Mouse (Mus musculus) hindbrain, embryonic 15.5 days (tissue): ENCODE data around the gene Zfp800. TPM values are rescaled to one million over a fixed set of nuclear protein-coding genes. Genes with fewer than 3 reads are reported as not detected.

Source experiments
- ATAC-seq: fragments of 200-750 bp; cut with Nextera tagmentation; 2 replicates; pipeline ENCODE4 v1.8.0; 2017; ENCODE audit warnings: low read depth, moderate number of reproducible peaks, moderate TSS enrichment; ENCODE audit not compliant: low FRiP score
- H3K27ac ChIP-seq: fragments of 300-500 bp; sonication (generic); replicated peaks from 2 replicates; pipeline ENCODE4 v1.5.1; 2015; ENCODE audit warnings: mild to moderate bottlenecking, inconsistent platforms
- H3K27me3 ChIP-seq: fragments of 300-500 bp; sonication (generic); 2 replicates; pipeline ENCODE4 v1.6.1; 2015; ENCODE audit warnings: control low read depth, inconsistent platforms
- H3K36me3 ChIP-seq: fragments of 300-500 bp; sonication (generic); 2 replicates; pipeline ENCODE4 v1.6.1; 2015; ENCODE audit warnings: control low read depth, inconsistent platforms
- H3K4me1 ChIP-seq: fragments of 300-500 bp; sonication (generic); replicated peaks from 2 replicates; pipeline ENCODE4 v1.6.1; 2015; ENCODE audit warnings: control low read depth, inconsistent platforms
- H3K4me2 ChIP-seq: fragments of 300-500 bp; sonication (generic); 2 replicates; pipeline ENCODE4 v1.6.1; 2015; ENCODE audit warnings: moderate library complexity, mild to moderate bottlenecking, inconsistent platforms
- H3K4me3 ChIP-seq: fragments of 300-500 bp; sonication (generic); 2 replicates; pipeline ENCODE4 v1.5.1; 2015; ENCODE audit warnings: mild to moderate bottlenecking, inconsistent platforms
- H3K9ac ChIP-seq: fragments of 300-500 bp; sonication (generic); 2 replicates; pipeline ENCODE4 v1.6.1; 2015; ENCODE audit warnings: inconsistent platforms
- H3K9me3 ChIP-seq: fragments of 300-500 bp; sonication (generic); 2 replicates; pipeline ENCODE4 v1.6.1; 2016; ENCODE audit warnings: control low read depth, inconsistent platforms
- WGBS: fragments of 180-500 bp; shearing (Covaris S2); methylation state at CpG from one replicate; pipeline ENCODE4 v1.1.7; 2015; 5-methylcytosine and 5-hydroxymethylcytosine counted together
- polyA plus RNA-seq: library from polyadenylated mRNA; unstranded; fragments of >200 nt; fragmentation: Nextera tagmentation; extraction: Ambion mirVana; gene quantifications from 2 replicates; pipeline ENCODE4 v1.2.1, GENCODE M21; 2015

The Zfp800 gene
- polyA plus RNA-seq, 1 experiment from 2014 or later: 22.4 TPM

DNA sequence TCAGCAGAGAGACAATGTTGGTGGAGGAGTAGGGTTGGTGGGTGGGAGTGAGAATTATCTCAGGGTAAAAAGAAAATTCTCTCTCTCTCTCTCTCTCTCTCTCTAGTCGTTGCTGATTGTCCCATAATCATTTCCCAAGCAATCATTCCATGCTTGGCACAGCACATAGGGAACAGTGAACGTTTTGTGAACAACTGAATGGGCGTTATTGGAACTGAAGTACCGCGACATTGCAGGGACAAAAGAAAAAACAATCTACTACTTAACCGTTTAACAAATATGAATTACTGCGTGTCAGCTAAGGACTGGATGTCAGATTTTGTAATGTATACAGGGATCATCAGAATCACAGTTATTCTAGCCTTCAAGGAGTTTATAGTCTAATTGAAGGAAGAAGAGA, 102.2 kb downstream of the Zfp800 start:
- 41% methylated on average over 7 of the region's 7 CpGs for WGBS
- Histone ChIP-seq H3K36me3 (no peaks in the 10 kb centered on the region), H3K4me1 (no peaks in the 10 kb centered on the region), H3K27me3 (no peaks in the 10 kb centered on the region), H3K4me3 (no peak overlapping the region), H3K9me3 (no peaks in the 10 kb centered on the region), H3K9ac (no peak overlapping the region), H3K27ac (no peak overlapping the region), H3K4me2 (no peak overlapping the region)
- no peak for ATAC-seq

- Histone ChIP-seq H3K9ac (no peak overlapping the region), H3K4me2 (no peak overlapping the region), H3K4me1 (no peaks in the 10 kb centered on the region), H3K27me3 (no peaks in the 10 kb centered on the region), H3K9me3 (no peaks in the 10 kb centered on the region), H3K36me3 (no peaks in the 10 kb centered on the region), H3K27ac (no peak overlapping the region), H3K4me3 (no peak overlapping the region)
- 91% methylated on average over 6 of the region's 6 CpGs for WGBS
- ATAC-seq: no peak
These were observed 105.0 kb downstream of the Zfp800 start for GRCm38 (mm10) chr6:28292810-28293209.

DNA sequence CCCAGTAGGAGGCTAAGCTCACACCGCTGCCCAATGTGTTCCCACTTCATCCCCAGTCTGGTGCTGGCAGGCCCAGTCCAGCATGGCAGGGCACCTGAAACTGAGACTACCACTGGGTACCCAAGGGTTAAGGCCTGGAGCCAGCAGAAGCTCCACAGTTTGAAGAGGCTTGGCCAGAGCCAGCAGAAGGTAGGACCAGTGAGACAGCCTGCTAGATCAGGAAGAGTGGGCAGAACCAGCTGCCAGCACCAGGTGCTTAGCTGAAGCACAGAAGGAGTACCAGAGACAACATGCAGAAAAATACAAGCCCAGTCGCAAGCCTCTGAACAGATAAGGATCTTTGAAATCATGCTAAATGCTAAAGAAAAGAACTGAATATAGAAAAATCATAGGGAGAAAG, 117.9 kb downstream of the Zfp800 start:
- no peak for ATAC-seq
- no peaks in the 10 kb centered on the region for H3K36me3 ChIP-seq
- 82% methylated on average over 2 of the region's 2 CpGs for WGBS
- no peak overlapping the region for H3K9ac ChIP-seq
- no peak overlapping the region for H3K4me3 ChIP-seq
- H3K4me1 ChIP-seq: no peaks in the 10 kb centered on the region
- peaks cover 6% of the 10 kb centered on the region; the same call in 1 of the 2 replicates for H3K9me3 ChIP-seq
- no peaks in the 10 kb centered on the region for H3K27me3 ChIP-seq
- H3K27ac ChIP-seq: no peak overlapping the region
- no peak overlapping the region for H3K4me2 ChIP-seq

DNA sequence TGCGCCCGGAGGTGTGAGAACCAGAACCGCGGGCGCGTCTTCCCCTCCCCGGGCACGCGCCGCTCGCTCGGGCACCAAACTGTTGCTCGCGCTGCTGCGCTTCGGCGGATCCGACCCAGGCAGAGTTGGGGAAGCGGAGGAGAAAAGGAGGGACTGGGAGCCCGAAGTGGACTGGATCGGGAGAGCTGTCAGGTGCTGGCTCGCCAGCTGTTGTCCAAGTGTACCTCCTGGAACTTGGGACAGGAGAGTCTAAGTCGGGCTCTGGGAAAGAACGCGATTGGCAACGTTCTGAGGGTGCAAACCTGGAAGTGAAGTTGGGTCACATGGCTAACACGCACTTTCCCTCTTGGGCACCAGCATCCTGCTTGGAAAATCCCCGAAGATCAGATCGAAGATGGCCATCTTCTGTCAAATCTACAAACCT, 135.6 kb downstream of the Zfp800 start:
- peak overlapping the region; percentile 87 for H3K27ac ChIP-seq
- H3K9me3 ChIP-seq: no peaks in the 10 kb centered on the region
- peak overlapping the region; percentile 92 for H3K4me2 ChIP-seq
- peaks cover 5% of the 10 kb centered on the region; the same call in 1 of the 2 replicates for H3K36me3 ChIP-seq
- H3K9ac ChIP-seq: peak overlapping the region; percentile 79
- peak; percentile 85; the same call in 1 of the 2 replicates for ATAC-seq
- H3K27me3 ChIP-seq: no peaks in the 10 kb centered on the region
- peak overlapping the region; percentile 96 for H3K4me3 ChIP-seq
- under 1% methylated on average over 29 of the region's 29 CpGs for WGBS
- H3K4me1 ChIP-seq: peaks cover 13% of the 10 kb centered on the region

- Histone ChIP-seq H3K36me3 (peaks cover 5% of the 10 kb centered on the region), H3K4me2 (peak overlapping the region; percentile 92), H3K27me3 (no peaks in the 10 kb centered on the region), H3K4me3 (peak overlapping the region; percentile 96), H3K9me3 (no peaks in the 10 kb centered on the region), H3K4me1 (peaks cover 13% of the 10 kb centered on the region), H3K9ac (peak overlapping the region; percentile 79), H3K27ac (peak overlapping the region; percentile 87)
- peak; percentile 97 for ATAC-seq
- WGBS: under 1% methylated on average over 111 of the region's 131 CpGs
These were observed 136.3 kb downstream of the Zfp800 start for GRCm38 (mm10) chr6:28261307-28262197.

GRCm38 (mm10) chr6:28260425-28261191, 137.2 kb downstream of the Zfp800 start:
- Histone ChIP-seq H3K27me3 (no peaks in the 10 kb centered on the region), H3K4me3 (peak overlapping the region; percentile 96), H3K27ac (peak overlapping the region; percentile 87), H3K9ac (peak overlapping the region; percentile 79), H3K4me2 (peak overlapping the region; percentile 92), H3K9me3 (no peaks in the 10 kb centered on the region), H3K36me3 (peaks cover 8% of the 10 kb centered on the region), H3K4me1 (peaks cover 13% of the 10 kb centered on the region)
- ATAC-seq: peak; percentile 25
- 1% methylated on average over 46 of the region's 64 CpGs for WGBS

- no peak overlapping the region for H3K4me3 ChIP-seq
- no peak overlapping the region for H3K27ac ChIP-seq
- H3K36me3 ChIP-seq: peaks cover 13% of the 10 kb centered on the region
- ATAC-seq: no peak
- peaks cover 13% of the 10 kb centered on the region for H3K4me1 ChIP-seq
- H3K27me3 ChIP-seq: no peaks in the 10 kb centered on the region
- no peak overlapping the region for H3K4me2 ChIP-seq
- H3K9ac ChIP-seq: no peak overlapping the region
- no peaks in the 10 kb centered on the region for H3K9me3 ChIP-seq
- 94% methylated on average over 5 of the region's 5 CpGs for WGBS
These were observed 138.1 kb downstream of the Zfp800 start for GRCm38 (mm10) chr6:28259750-28260149.

GRCm38 (mm10) chr6:28258440-28258839, 139.4 kb downstream of the Zfp800 start:
- WGBS: 60% methylated on average over 1 of the region's 1 CpGs
- Histone ChIP-seq H3K36me3 (peaks cover 15% of the 10 kb centered on the region), H3K9ac (no peak overlapping the region), H3K9me3 (no peaks in the 10 kb centered on the region), H3K4me3 (no peak overlapping the region), H3K27me3 (no peaks in the 10 kb centered on the region), H3K4me1 (peaks cover 13% of the 10 kb centered on the region), H3K27ac (no peak overlapping the region), H3K4me2 (no peak overlapping the region)
- no peak for ATAC-seq

- no peak overlapping the region for H3K4me3 ChIP-seq
- ATAC-seq: no peak
These were observed 140.0 kb downstream of the Zfp800 start for GRCm38 (mm10) chr6:28257772-28258171.

GRCm38 (mm10) chr6:28252790-28253189, 145.0 kb downstream of the Zfp800 start:
- Histone ChIP-seq H3K27me3 (no peaks in the 10 kb centered on the region), H3K27ac (no peak overlapping the region), H3K9me3 (no peaks in the 10 kb centered on the region), H3K36me3 (peaks cover 13% of the 10 kb centered on the region), H3K4me2 (no peak overlapping the region), H3K9ac (no peak overlapping the region), H3K4me3 (no peak overlapping the region), H3K4me1 (no peaks in the 10 kb centered on the region)
- ATAC-seq: no peak

More at GRCm38 (mm10) chr6:28257772-28258171, 140.0 kb downstream of the Zfp800 start:
- no peaks in the 10 kb centered on the region for H3K9me3 ChIP-seq
- H3K36me3 ChIP-seq: peaks cover 15% of the 10 kb centered on the region
- H3K27me3 ChIP-seq: no peaks in the 10 kb centered on the region
- H3K4me2 ChIP-seq: no peak overlapping the region
- H3K9ac ChIP-seq: no peak overlapping the region
- no peak overlapping the region for H3K27ac ChIP-seq
- H3K4me1 ChIP-seq: peaks cover 12% of the 10 kb centered on the region
- WGBS: 86% methylated on average over 1 of the region's 1 CpGs

- no peak overlapping the region for H3K9ac ChIP-seq
- no peak overlapping the region for H3K4me2 ChIP-seq
- H3K36me3 ChIP-seq: peaks cover 11% of the 10 kb centered on the region
- no peaks in the 10 kb centered on the region for H3K4me1 ChIP-seq
- WGBS: 92% methylated on average over 2 of the region's 2 CpGs
- no peaks in the 10 kb centered on the region for H3K9me3 ChIP-seq
- no peak overlapping the region for H3K27ac ChIP-seq
- H3K4me3 ChIP-seq: no peak overlapping the region
- no peaks in the 10 kb centered on the region for H3K27me3 ChIP-seq
- ATAC-seq: no peak
These were observed 149.6 kb downstream of the Zfp800 start for GRCm38 (mm10) chr6:28248211-28248610.
